ENCODE assay signal across 1 mouse cellular context in the genomic region with DNA sequence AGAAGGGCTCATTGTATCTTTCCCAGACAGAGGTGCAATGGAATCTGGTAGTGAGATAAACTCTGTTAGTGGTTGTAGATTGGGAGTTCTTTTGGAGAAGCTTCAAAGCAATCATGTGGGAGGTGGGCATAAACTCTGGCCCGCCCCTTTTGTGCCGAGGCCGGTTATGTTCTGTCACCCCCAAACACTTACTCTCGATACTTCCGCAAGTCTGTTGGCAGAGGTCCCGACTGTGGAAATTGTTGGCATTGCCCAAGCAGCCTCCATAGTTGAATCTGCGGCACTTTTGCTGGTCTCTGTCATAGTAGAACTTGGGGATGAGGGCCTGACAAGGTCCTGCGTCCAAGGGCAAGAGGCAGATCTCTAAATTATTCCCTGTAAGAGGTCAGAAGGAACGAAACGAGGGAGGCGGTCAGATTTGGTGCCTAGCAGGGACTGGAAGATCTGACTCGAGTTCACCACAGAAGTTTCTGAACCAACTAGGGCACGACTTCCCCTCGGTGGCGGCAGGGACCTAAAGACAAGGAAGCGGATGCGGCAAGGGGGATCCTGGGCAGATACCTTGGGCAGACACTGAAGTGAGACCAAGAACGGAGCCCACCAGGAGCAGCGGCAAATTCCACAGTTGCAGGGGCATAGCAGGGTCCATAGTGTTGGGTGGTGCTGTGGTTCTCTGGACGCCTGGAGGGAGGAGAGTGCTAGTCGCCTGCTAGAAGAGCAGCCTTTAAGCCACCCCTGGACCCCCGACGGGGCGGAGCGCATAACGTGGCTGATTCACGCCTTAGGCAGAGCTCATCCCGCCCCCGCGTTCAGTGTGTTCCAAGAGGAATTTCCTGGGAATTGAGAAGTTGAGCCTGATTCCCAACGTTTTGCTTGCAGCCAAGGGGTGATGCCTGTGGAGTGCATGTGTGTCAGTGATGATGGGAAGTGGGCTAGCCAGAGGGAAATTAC.
TF ChIP-seq lines count a peak whose summit lies in the region.

No protein-coding gene starts in this region.

TF ChIP-seq in ES-E14, 5 proteins besides CTCF, POLR2A, EP300 and RAD21 (continued from another document):
- no peak for TF ChIP-seq ZC3H11A (IDR thresholded peaks at IDR 0.05; ENCODE audit: borderline replicate concordance, low read depth, low read length)
TF ChIP-seq in ES-E14: peak in this region for 0.
